Comparison of ENCODE assay signal across 18 mouse cellular contexts in genomic region chr2:72074999-72075561, GRCm38 (mm10).
DNase-seq lines count a peak whose midpoint lies in the region; ATAC-seq and TF ChIP-seq lines count a peak whose summit lies in the region.
"Had no signal": no experiment of that assay in that cellular context is flagged by ENCODE, and none has a peak within 500 bp of the region (broad histone marks: within the 10 kb centered on the region; RNA-seq: fewer than 3 reads in every experiment).

No protein-coding gene starts in this region.

- H3K9me3 ChIP-seq in intestine, embryonic 14.5 days (ENCODE audit: control insufficient read depth, low read length): no peaks in the 10 kb centered on the region
- no peaks in the 10 kb centered on the region for H3K9me3 ChIP-seq in intestine, embryonic 15.5 days
- no peaks in the 10 kb centered on the region for H3K9me3 ChIP-seq in liver, postnatal 0 days (ENCODE audit: low read length)
- no peaks in the 10 kb centered on the region for H3K9me3 ChIP-seq in liver, embryonic 11.5 days (ENCODE audit: control insufficient read depth, low read length)
- H3K9me3 ChIP-seq: embryonic facial prominence, embryonic 12.5 days; forebrain, embryonic 15.5 days; heart, embryonic 12.5 days; hindbrain, embryonic 10.5 days had no signal

- no peak overlapping the region for H3K4me2 ChIP-seq in intestine, embryonic 14.5 days (ENCODE audit: low read length)
- no peak overlapping the region for H3K4me2 ChIP-seq in intestine, embryonic 15.5 days (replicated peaks)
- H3K4me2 ChIP-seq in liver, postnatal 0 days (ENCODE audit: low read depth, low read length): no peak overlapping the region
- H3K4me2 ChIP-seq in liver, embryonic 11.5 days: no peak overlapping the region
- H3K4me2 ChIP-seq: embryonic facial prominence, embryonic 12.5 days; forebrain, embryonic 15.5 days; heart, embryonic 12.5 days had no signal

- ATAC-seq in intestine, embryonic 14.5 days (replicated peaks; ENCODE audit: low FRiP score, low TSS enrichment, low read depth): no peak
- ATAC-seq in intestine, embryonic 15.5 days: no peak
- peak; percentile 87 for ATAC-seq in liver, postnatal 0 days
- no peak for ATAC-seq in liver, embryonic 11.5 days (replicated peaks; ENCODE audit: low FRiP score)
- ATAC-seq: forebrain, embryonic 15.5 days; hindbrain, embryonic 16.5 days had no signal

- no peaks in the 10 kb centered on the region for H3K27me3 ChIP-seq in intestine, embryonic 14.5 days (replicated peaks; ENCODE audit: control insufficient read depth, insufficient read depth, low read length)
- no peaks in the 10 kb centered on the region for H3K27me3 ChIP-seq in intestine, embryonic 15.5 days (replicated peaks)
- H3K27me3 ChIP-seq in liver, postnatal 0 days (ENCODE audit: insufficient read depth, low read length): no peaks in the 10 kb centered on the region
- H3K27me3 ChIP-seq in liver, embryonic 11.5 days (replicated peaks; ENCODE audit: control insufficient read depth, insufficient read depth, low read length): no peaks in the 10 kb centered on the region
- H3K27me3 ChIP-seq: CH12.LX; embryonic facial prominence, embryonic 12.5 days; forebrain, embryonic 15.5 days; heart, embryonic 12.5 days had no signal

- no peak overlapping the region for H3K27ac ChIP-seq in intestine, embryonic 14.5 days (ENCODE audit: low read depth)
- no peak overlapping the region for H3K27ac ChIP-seq in intestine, embryonic 15.5 days
- H3K27ac ChIP-seq in liver, postnatal 0 days (ENCODE audit: low read depth): 0 out of 2 replicates have a peak overlapping the region, but pooled peaks have one; percentile 12
- no peak overlapping the region for H3K27ac ChIP-seq in liver, embryonic 11.5 days (ENCODE audit: low read depth, low read length)
- H3K27ac ChIP-seq: embryonic facial prominence, embryonic 12.5 days; forebrain, embryonic 15.5 days; hindbrain, embryonic 10.5 days had no signal

- no peak overlapping the region for H3K9ac ChIP-seq in intestine, embryonic 14.5 days (ENCODE audit: low read length)
- no peak overlapping the region for H3K9ac ChIP-seq in intestine, embryonic 15.5 days
- H3K9ac ChIP-seq in liver, postnatal 0 days (replicated peaks): no peak overlapping the region
- H3K9ac ChIP-seq in liver, embryonic 11.5 days (ENCODE audit: low read depth, low read length): no peak overlapping the region
- H3K9ac ChIP-seq: embryonic facial prominence, embryonic 12.5 days; forebrain, embryonic 15.5 days; heart, embryonic 12.5 days had no signal

- no peaks in the 10 kb centered on the region for H3K4me1 ChIP-seq in intestine, embryonic 14.5 days (replicated peaks; ENCODE audit: control insufficient read depth, insufficient read depth, low read length)
- 0 out of 2 replicates have a peak, but pooled peaks cover 3% of the 10 kb centered on the region for H3K4me1 ChIP-seq in intestine, embryonic 15.5 days (replicated peaks)
- peaks cover 2% of the 10 kb centered on the region; the same call in 1 of the 2 replicates for H3K4me1 ChIP-seq in liver, postnatal 0 days (ENCODE audit: insufficient read depth)
- H3K4me1 ChIP-seq in liver, embryonic 11.5 days (replicated peaks; ENCODE audit: control insufficient read depth, insufficient read depth, low read length): no peaks in the 10 kb centered on the region
- H3K4me1 ChIP-seq: embryonic facial prominence, embryonic 12.5 days; heart, embryonic 12.5 days had no signal

- H3K36me3 ChIP-seq in intestine, embryonic 14.5 days (ENCODE audit: control insufficient read depth, insufficient read depth, low read length): no peaks in the 10 kb centered on the region
- H3K36me3 ChIP-seq in intestine, embryonic 15.5 days: no peaks in the 10 kb centered on the region
- H3K36me3 ChIP-seq in liver, postnatal 0 days (replicated peaks; ENCODE audit: insufficient read depth, low read length): no peaks in the 10 kb centered on the region
- H3K36me3 ChIP-seq in liver, embryonic 11.5 days (ENCODE audit: control insufficient read depth, insufficient read depth, low read length): no peaks in the 10 kb centered on the region
- H3K36me3 ChIP-seq: embryonic facial prominence, embryonic 12.5 days; forebrain, embryonic 15.5 days; heart, embryonic 12.5 days; hindbrain, embryonic 10.5 days had no signal

- DNase-seq in intestine, embryonic 14.5 days (ENCODE audit: low spot score): peak; percentile 40
- peak; percentile 28 for DNase-seq in liver, postnatal 0 days
- DNase-seq in liver, embryonic 11.5 days (ENCODE audit: low spot score): no peak
- peak; percentile 42 for DNase-seq in ZHBTc4 (ENCODE audit: low read depth, low spot score)
- no peak for DNase-seq in cerebellum, postnatal 4 days (ENCODE audit: low spot score in 2 of 2)
- no peak for DNase-seq in ovary, postnatal 36 days (ENCODE audit: low spot score)
- DNase-seq: adrenal gland, postnatal 10 days; cerebellum, adult 11 months; cerebellum, adult 8-10 months; cerebellum, postnatal 14 days; gastrocnemius, postnatal 10 days had no signal

- 76% methylated on average over 10 of the region's 10 CpGs for WGBS in intestine, embryonic 14.5 days
- WGBS in intestine, embryonic 15.5 days: 76% methylated on average over 10 of the region's 10 CpGs
- 75% methylated on average over 10 of the region's 10 CpGs for WGBS in liver, postnatal 0 days (ENCODE audit: insufficient replicate concordance)
- 81% methylated on average over 10 of the region's 10 CpGs for WGBS in liver, embryonic 11.5 days

- TF ChIP-seq EP300 in liver, postnatal 0 days (IDR thresholded peaks at IDR 0.05; ENCODE audit: low read depth): no peak

- no peak overlapping the region for H3K4me3 ChIP-seq in intestine, embryonic 14.5 days (ENCODE audit: low read depth, low read length)
- no peak overlapping the region for H3K4me3 ChIP-seq in intestine, embryonic 15.5 days (replicated peaks)
- H3K4me3 ChIP-seq in liver, postnatal 0 days (ENCODE audit: low read depth, low read length): no peak overlapping the region
- H3K4me3 ChIP-seq in liver, embryonic 11.5 days (ENCODE audit: low read depth, low read length): no peak overlapping the region
- H3K4me3 ChIP-seq: embryonic facial prominence, embryonic 12.5 days; forebrain, embryonic 15.5 days; heart, embryonic 12.5 days; hindbrain, embryonic 10.5 days had no signal

- peak; percentile 36 for TF ChIP-seq CTCF in liver, postnatal 0 days (IDR thresholded peaks at IDR 0.05; ENCODE audit: low read depth)

Comparison
In these comparisons a context has a peak if more than half of its experiments do, and no peak if none do; other contexts are left out.
1. DNase-seq: peak in intestine, embryonic 14.5 days (single experiment), liver, postnatal 0 days (single experiment) and ZHBTc4 (single experiment); none in liver, embryonic 11.5 days (single experiment), cerebellum, postnatal 4 days (0 of 2) and ovary, postnatal 36 days (single experiment).